In genomic region chr6:38156204-38156603, GRCm38 (mm10) we compare ENCODE assay signal across 18 mouse cellular contexts. TPM values are rescaled to one million over a fixed set of nuclear protein-coding genes. Genes with fewer than 3 reads are reported as not detected.
"Had no signal": no experiment of that assay in that cellular context is flagged by ENCODE, and none has a peak within 500 bp of the region (broad histone marks: within the 10 kb centered on the region; RNA-seq: fewer than 3 reads in every experiment).

No protein-coding gene starts in this region.

- H3K9ac ChIP-seq: limb, embryonic 13.5 days; liver, embryonic 15.5 days; neural tube, embryonic 13.5 days had no signal

- DNase-seq: kidney, adult 9 months; kidney, postnatal 10 days; layer of hippocampus, adult 9-11 months; layer of hippocampus, postnatal 36 days; left cerebral cortex, postnatal 4 days; lung, postnatal 4 days; midbrain, embryonic 14.5 days; right cerebral cortex, postnatal 14 days; thymus, postnatal 4 days had no signal

- H3K9me3 ChIP-seq: limb, embryonic 13.5 days; liver, embryonic 15.5 days; midbrain, embryonic 10.5 days; neural tube, embryonic 13.5 days had no signal

- ATAC-seq: hindbrain, embryonic 16.5 days had no signal

- H3K4me3 ChIP-seq: limb, embryonic 13.5 days; liver, embryonic 15.5 days; midbrain, embryonic 10.5 days; neural tube, embryonic 13.5 days had no signal

- H3K4me2 ChIP-seq: limb, embryonic 13.5 days; liver, embryonic 11.5 days; liver, embryonic 15.5 days; neural tube, embryonic 13.5 days had no signal

- H3K27me3 ChIP-seq: limb, embryonic 13.5 days; liver, embryonic 15.5 days; neural tube, embryonic 13.5 days had no signal

- H3K36me3 ChIP-seq: liver, embryonic 15.5 days had no signal

- H3K27ac ChIP-seq: limb, embryonic 13.5 days; liver, embryonic 15.5 days; midbrain, embryonic 10.5 days; neural tube, embryonic 13.5 days had no signal

RNA-seq across cellular contexts. Expression of gene Atp6v0a4, which starts 31.8 kb away (rescaled TPM):
- total RNA-seq: megakaryocyte, adult 5-6 weeks had no signal
- polyA plus RNA-seq: midbrain, embryonic 10.5 days; midbrain, embryonic 14.5 days; small intestine, adult 2 months had no signal

RNA-seq across cellular contexts. Expression of gene Tmem213, which starts 47.1 kb away (rescaled TPM):
- total RNA-seq: layer of hippocampus, postnatal 36 days; left cerebral cortex, postnatal 4 days; megakaryocyte, adult 5-6 weeks had no signal
- polyA plus RNA-seq: hindbrain, embryonic 16.5 days; large intestine, adult 2 months; liver, embryonic 11.5 days; liver, embryonic 15.5 days; midbrain, embryonic 10.5 days; midbrain, embryonic 14.5 days; neural tube, embryonic 13.5 days; small intestine, adult 2 months had no signal
